Mouse (Mus musculus) CD4-positive naive resting alpha-beta T cell, adult 76 days (primary cell): ENCODE measurements around the gene Rdh1. TPM values are rescaled to one million over a fixed set of nuclear protein-coding genes. Genes with fewer than 3 reads are reported as not detected.

Experiments used
- total RNA-seq: library from RNA; stranded (reverse); gene quantifications from one replicate; pipeline ENCODE4 v1.2.4, GENCODE M21; 2023

Rdh1 gene
- total RNA-seq, result 0.41 TPM

DNA sequence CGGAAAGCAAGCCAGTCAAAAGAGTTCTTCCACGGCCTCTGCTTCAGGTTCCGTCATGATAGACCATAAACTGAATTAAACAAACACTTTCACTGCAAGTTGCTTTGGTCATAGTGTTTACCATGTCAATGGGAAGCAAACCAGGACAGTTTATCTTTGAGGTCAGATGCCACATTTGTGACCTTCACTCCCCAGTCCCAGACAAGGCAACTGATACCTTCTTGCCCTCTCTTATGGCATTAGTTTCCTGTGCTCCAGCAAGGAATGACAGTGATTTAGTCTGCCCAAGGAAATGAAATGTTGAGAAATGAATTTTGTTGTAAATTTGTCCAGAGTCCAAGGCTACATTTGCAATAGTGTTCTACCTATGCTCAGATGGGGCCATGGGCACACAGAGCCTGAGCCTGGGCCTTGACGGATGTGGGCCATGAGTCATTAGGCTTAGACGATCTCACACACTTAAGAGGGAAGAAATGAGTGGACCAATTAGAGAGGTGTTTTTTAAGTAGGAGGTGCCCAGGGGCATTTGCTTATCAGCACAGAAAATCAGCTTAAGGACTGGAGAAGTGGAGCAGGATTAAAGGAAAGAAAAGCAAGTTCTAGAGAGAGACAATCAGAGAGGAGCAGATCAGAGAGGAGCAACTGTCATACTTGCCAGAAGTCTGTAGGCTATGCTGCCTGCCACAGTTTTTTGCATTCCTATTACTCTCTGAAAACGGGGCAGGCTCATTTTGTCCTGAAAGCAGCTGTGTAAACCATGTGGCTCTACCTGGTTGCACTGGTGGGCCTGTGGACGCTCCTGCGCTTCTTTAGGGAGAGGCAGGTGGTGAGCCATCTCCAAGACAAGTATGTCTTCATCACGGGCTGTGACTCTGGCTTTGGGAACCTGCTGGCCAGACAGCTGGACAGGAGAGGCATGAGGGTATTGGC is at the start of gene Rdh1, which contains the start of gene Rdh16f1:
Gene Rdh1 (plus strand): TSS at position 541 of the 930 bp plus-strand sequence.
Gene Rdh16f1 (plus strand): TSS at position 607 of the 930 bp plus-strand sequence.

DNA sequence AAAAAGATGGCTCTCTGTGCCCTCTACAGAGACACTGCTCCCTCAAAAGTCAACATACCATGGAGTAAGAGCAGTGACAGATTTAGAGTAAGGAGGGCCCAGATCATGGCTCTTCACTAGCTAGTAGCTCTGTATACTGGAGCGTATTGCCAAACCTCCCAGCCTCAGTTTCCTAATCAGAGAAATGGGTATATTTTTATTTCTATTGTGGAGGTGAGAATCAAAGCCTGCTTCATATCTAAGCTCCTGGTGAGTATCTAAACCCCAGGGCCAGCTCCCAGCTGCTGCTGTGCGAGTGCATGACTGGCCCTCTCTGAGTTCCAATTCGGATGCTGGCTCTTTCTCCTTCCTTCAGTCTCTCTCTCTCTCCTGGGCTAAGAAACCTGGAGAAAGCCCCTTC is 35.3 kb upstream of the Rdh1 start, which contains the start of gene Tac2:
Gene Tac2 (plus strand): TSS at position 301 of the 400 bp plus-strand sequence.

DNA sequence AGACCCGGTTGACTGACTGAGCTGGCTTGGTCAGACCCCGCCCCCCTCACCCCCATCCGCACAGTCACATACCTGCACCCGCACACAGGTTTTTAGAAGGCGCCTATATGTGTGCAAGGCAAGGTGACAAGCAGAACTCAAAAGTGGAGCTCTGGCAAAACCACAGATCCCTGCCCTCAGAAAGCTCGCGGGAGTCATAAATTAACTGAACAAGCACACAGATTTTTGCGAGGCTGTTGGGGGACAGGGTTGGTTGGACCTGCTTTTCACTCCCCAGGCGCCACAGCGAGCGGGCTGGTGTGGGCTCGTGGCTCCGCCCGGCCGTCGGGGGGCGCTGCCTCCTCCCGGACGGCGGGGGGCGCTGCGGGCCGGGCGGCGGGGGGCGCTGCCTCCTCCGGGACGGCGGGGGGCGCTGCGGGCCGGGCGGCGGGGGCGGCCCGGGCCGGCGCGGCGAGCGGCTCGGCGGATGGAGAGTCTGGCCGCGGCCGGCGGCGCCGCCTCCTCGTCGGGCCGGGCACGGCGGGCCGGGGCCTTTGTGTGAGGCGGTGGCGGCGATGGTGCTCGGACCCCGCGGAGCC is 20.3 kb upstream of the Rdh1 start, which contains the start of gene Zbtb39:
Gene Zbtb39 (plus strand): TSS at position 456 of the 578 bp plus-strand sequence.

DNA sequence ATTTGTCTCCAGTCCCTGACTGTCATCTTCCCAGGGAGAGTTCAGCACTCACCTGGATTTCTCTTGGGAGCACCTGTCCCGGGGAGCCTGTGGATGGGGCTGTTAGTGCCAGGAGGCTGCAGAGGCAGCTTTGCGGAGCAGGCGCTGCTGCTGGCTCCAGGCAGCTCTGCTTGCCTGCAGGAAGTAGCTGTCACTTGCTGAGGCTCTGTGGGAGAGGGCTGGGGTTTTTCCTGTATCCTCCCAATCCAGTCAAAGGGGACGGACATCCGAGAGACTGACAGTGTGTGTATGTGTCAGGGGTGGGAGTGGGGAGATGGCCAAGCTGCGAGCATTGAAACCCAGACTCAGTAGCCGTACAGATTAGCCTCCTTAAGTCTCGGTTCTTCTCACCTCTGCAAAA is 8.0 kb upstream of the Rdh1 start, which contains the start of gene Gpr182:
Gene Gpr182 (minus strand): TSS at position 185 of the 400 bp plus-strand sequence.

DNA sequence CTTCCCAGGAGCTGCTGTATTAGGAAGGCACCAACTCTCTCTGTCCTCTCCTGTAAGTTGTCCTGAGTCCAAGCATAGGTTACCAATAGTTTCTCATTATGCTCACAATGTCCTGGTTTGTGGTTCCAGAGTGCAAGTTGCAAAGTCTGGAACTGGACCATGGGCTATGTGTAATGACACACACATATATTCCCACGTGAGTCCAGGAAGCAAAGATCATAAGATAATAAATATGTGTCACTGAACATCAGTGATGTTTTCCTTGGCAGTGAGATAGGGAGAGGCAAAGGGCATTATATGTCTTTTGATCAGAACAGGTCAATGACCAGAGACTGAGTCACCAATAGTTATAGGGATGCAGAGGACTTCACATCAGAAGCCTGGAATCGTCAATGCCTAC is 16.5 kb downstream of the Rdh1 start, which contains the start of gene Rdh9:
Gene Rdh9 (plus strand): TSS at position 376 of the 400 bp plus-strand sequence.

DNA sequence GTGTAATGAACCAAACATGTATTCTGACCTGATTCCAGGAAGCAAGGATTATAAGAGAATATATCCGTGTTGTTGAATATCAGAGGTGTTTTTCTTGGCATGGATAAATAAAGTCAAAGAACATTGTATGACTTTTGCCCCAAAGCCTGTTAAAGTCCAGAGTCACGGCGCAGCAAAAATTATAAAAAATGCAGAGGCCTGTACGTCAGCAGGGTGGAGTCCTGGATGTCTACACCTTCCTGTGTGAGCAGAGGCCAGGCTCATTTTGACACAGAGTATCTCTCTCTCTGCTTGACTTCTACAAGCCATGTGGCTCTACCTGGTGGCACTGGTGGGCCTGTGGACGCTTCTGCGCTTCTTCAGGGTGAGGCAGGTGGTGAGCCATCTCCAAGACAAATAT is 41.4 kb downstream of the Rdh1 start, which contains the start of gene Rdh16:
Gene Rdh16 (plus strand): TSS at position 262 of the 400 bp plus-strand sequence.

Other genes starting within 250 kb of the Rdh1 start
- not detected for gene Ndufa4l2, start 244.8 kb upstream of the Rdh1 start, total RNA-seq
- 64.6 TPM for gene Shmt2, start 237.3 kb upstream of the Rdh1 start, total RNA-seq
- gene Nxph4, start 225.2 kb upstream of the Rdh1 start, total RNA-seq, result not detected
- gene Lrp1, start 138.6 kb upstream of the Rdh1 start, total RNA-seq, result 4.5 TPM
- 169 TPM for gene Stat6, start 116.7 kb upstream of the Rdh1 start, total RNA-seq
- gene Nemp1, start 92.8 kb upstream of the Rdh1 start, total RNA-seq, result 9.3 TPM
- gene Nab2, start 91.2 kb upstream of the Rdh1 start, total RNA-seq, result 35.3 TPM
- gene Myo1a, start 54.6 kb upstream of the Rdh1 start, total RNA-seq, result 0.38 TPM
- gene Tac2, start 35.2 kb upstream of the Rdh1 start, total RNA-seq, result not detected
- gene Zbtb39, start 20.2 kb upstream of the Rdh1 start, total RNA-seq, result 11.1 TPM
- gene Gpr182, start 8.0 kb upstream of the Rdh1 start, total RNA-seq, result 0.18 TPM
- not detected for gene Rdh16f1, start 66 bp downstream of the Rdh1 start, total RNA-seq
- not detected for gene Rdh9, start 16.7 kb downstream of the Rdh1 start, total RNA-seq
- gene Rdh16, start 41.4 kb downstream of the Rdh1 start, total RNA-seq, result not detected
- gene Rdh19, start 90.2 kb downstream of the Rdh1 start, total RNA-seq, result not detected
- gene Rdh16f2, start 106.8 kb downstream of the Rdh1 start, total RNA-seq, result not detected
- gene Rdh7, start 129.1 kb downstream of the Rdh1 start, total RNA-seq, result not detected
- gene Sdr9c7, start 138.8 kb downstream of the Rdh1 start, total RNA-seq, result not detected
- gene Hsd17b6, start 247.9 kb downstream of the Rdh1 start, total RNA-seq, result not detected